ENCODE assay signal across 8 mouse cellular contexts in genomic region chr15:17098927-17099326, GRCm38 (mm10).
DNase-seq lines count a peak whose midpoint lies in the region; ATAC-seq and TF ChIP-seq lines count a peak whose summit lies in the region.

No protein-coding gene starts in this region.

- ATAC-seq in megakaryocyte, adult 5-6 weeks (ENCODE audit: poor library complexity, severe bottlenecking): no peak
- peak; percentile 81 for ATAC-seq in forebrain, embryonic 11.5 days (replicated peaks; ENCODE audit: low FRiP score)
- no peak for ATAC-seq in midbrain, postnatal 0 days (ENCODE audit: low FRiP score)

- H3K27me3 ChIP-seq in megakaryocyte, embryonic 14.5 days (replicated peaks): no peaks in the 10 kb centered on the region
- no peaks in the 10 kb centered on the region for H3K27me3 ChIP-seq in forebrain, embryonic 11.5 days (ENCODE audit: control insufficient read depth, insufficient read depth, low read length)
- no peaks in the 10 kb centered on the region for H3K27me3 ChIP-seq in midbrain, postnatal 0 days (ENCODE audit: insufficient read depth, low read length)

- 4% methylated on average over 4 of the region's 4 CpGs for WGBS in forebrain, embryonic 11.5 days
- WGBS in midbrain, postnatal 0 days: 2% methylated on average over 4 of the region's 4 CpGs

- no peaks in the 10 kb centered on the region for H3K36me3 ChIP-seq in megakaryocyte, embryonic 14.5 days (replicated peaks; ENCODE audit: low read length)
- H3K36me3 ChIP-seq in forebrain, embryonic 11.5 days (ENCODE audit: control insufficient read depth, insufficient read depth, low read length): no peaks in the 10 kb centered on the region
- H3K36me3 ChIP-seq in midbrain, postnatal 0 days (ENCODE audit: insufficient read depth, low read length): no peaks in the 10 kb centered on the region

- H3K4me3 ChIP-seq in megakaryocyte, embryonic 14.5 days (replicated peaks): peak overlapping the region; percentile 18
- no peak overlapping the region for H3K4me3 ChIP-seq in forebrain, embryonic 11.5 days (ENCODE audit: low read depth, low read length)
- H3K4me3 ChIP-seq in midbrain, postnatal 0 days (ENCODE audit: low read depth, low read length): no peak overlapping the region

- H3K4me1 ChIP-seq in megakaryocyte, embryonic 14.5 days: no peaks in the 10 kb centered on the region
- no peaks in the 10 kb centered on the region for H3K4me1 ChIP-seq in forebrain, embryonic 11.5 days (replicated peaks; ENCODE audit: control insufficient read depth, insufficient read depth, low read length)
- no peaks in the 10 kb centered on the region for H3K4me1 ChIP-seq in midbrain, postnatal 0 days (ENCODE audit: insufficient read depth, low read length)

- peak; percentile 36 for DNase-seq in adrenal gland, postnatal 25 days
- DNase-seq in forebrain, embryonic 11.5 days (ENCODE audit: low spot score): peak; percentile 77
- DNase-seq in kidney, postnatal 4 days: peak; percentile 70 to 75
- DNase-seq in midbrain, postnatal 0 days (ENCODE audit: low spot score): peak; percentile 59
- DNase-seq in B cell, adult 2 months: no peak
- no peak for DNase-seq in T-cell, adult 2 months (ENCODE audit: low spot score)

- peak; percentile 76 for TF ChIP-seq CTCF in midbrain, postnatal 0 days (IDR thresholded peaks at IDR 0.05)

- H3K9ac ChIP-seq in forebrain, embryonic 11.5 days (ENCODE audit: low read length): no peak overlapping the region
- no peak overlapping the region for H3K9ac ChIP-seq in midbrain, postnatal 0 days (replicated peaks; ENCODE audit: low read length, poor library complexity, severe bottlenecking)

- no peak overlapping the region for H3K4me2 ChIP-seq in forebrain, embryonic 11.5 days (ENCODE audit: low read depth, low read length, severe bottlenecking)
- no peak overlapping the region for H3K4me2 ChIP-seq in midbrain, postnatal 0 days (ENCODE audit: low read depth, low read length, poor library complexity, severe bottlenecking)

- H3K27ac ChIP-seq in forebrain, embryonic 11.5 days (ENCODE audit: low read depth, low read length): no peak overlapping the region
- H3K27ac ChIP-seq in midbrain, postnatal 0 days (ENCODE audit: low read depth, low read length): no peak overlapping the region

- no peaks in the 10 kb centered on the region for H3K9me3 ChIP-seq in megakaryocyte, embryonic 14.5 days
- no peaks in the 10 kb centered on the region for H3K9me3 ChIP-seq in forebrain, embryonic 11.5 days (ENCODE audit: control insufficient read depth, low read length)
- no peaks in the 10 kb centered on the region; the same call in 1 of the 2 replicates for H3K9me3 ChIP-seq in midbrain, postnatal 0 days (ENCODE audit: low read length)

Comparison
In these comparisons a context has a peak if more than half of its experiments do, and no peak if none do; other contexts are left out.
1. DNase-seq: peak in adrenal gland, postnatal 25 days (single experiment), forebrain, embryonic 11.5 days (single experiment), kidney, postnatal 4 days (2 of 2) and midbrain, postnatal 0 days (single experiment); none in B cell, adult 2 months (0 of 2) and T-cell, adult 2 months (single experiment).